In genomic region chr6:124861802-124862201, GRCm38 (mm10) we compare ENCODE assay signal across 14 mouse cellular contexts. TPM values are rescaled to one million over a fixed set of nuclear protein-coding genes. Genes with fewer than 3 reads are reported as not detected.
DNase-seq lines count a peak whose midpoint lies in the region; ATAC-seq and TF ChIP-seq lines count a peak whose summit lies in the region.
"Had no signal": no experiment of that assay in that cellular context is flagged by ENCODE, and none has a peak within 500 bp of the region (broad histone marks: within the 10 kb centered on the region; RNA-seq: fewer than 3 reads in every experiment).

No protein-coding gene starts in this region.

- H3K27ac ChIP-seq in cerebellum, adult 2 months (ENCODE audit: insufficient read depth, low read length) = peak overlapping the region; percentile 98; the same call in 1 of the 2 replicates
- H3K27ac ChIP-seq in midbrain, embryonic 10.5 days (replicated peaks) = peak overlapping the region; percentile 94
- H3K27ac ChIP-seq: limb, embryonic 12.5 days had no signal

- DNase-seq in cerebellum, adult 2 months = peak; percentile 39 to 54
- DNase-seq in cerebellum, adult 8-10 months = no peak
- DNase-seq in thymus, postnatal 4 days = peak; percentile 49
- DNase-seq in thymus, postnatal 10 days (ENCODE audit: low spot score in 2 of 2) = no peak
- DNase-seq in midbrain, embryonic 10.5 days (ENCODE audit: low spot score) = no peak
- no peak for DNase-seq in kidney, postnatal 36 days
- no peak for DNase-seq in frontal cortex, adult 2 months (ENCODE audit: extremely low spot score in 1 of 2, low spot score in 1 of 2)
- DNase-seq: heart, postnatal 10 days; kidney, adult 11 months; lung, adult 2 months had no signal

- peaks cover 26% of the 10 kb centered on the region for H3K4me1 ChIP-seq in cerebellum, adult 2 months (ENCODE audit: control insufficient read depth, insufficient read depth, low read length)
- H3K4me1 ChIP-seq in midbrain, embryonic 10.5 days = peaks cover 95% of the 10 kb centered on the region

- TF ChIP-seq POLR2A in cerebellum, adult 2 months (IDR thresholded peaks at IDR 0.05; ENCODE audit: borderline replicate concordance, insufficient read depth, low read length) = 0 out of 2 replicates have a peak, but pooled peaks have one; percentile 6

- WGBS in cerebellum, adult 2 months = 6% methylated on average over 3 of the region's 3 CpGs
- 33% methylated on average over 3 of the region's 3 CpGs for WGBS in midbrain, embryonic 10.5 days

- H3K36me3 ChIP-seq in midbrain, embryonic 10.5 days = 0 out of 2 replicates have a peak, but pooled peaks cover 5% of the 10 kb centered on the region
- H3K36me3 ChIP-seq: limb, embryonic 12.5 days had no signal

- H3K9me3 ChIP-seq in midbrain, embryonic 10.5 days (replicated peaks) = no peaks in the 10 kb centered on the region
- H3K9me3 ChIP-seq: limb, embryonic 12.5 days had no signal

- ATAC-seq in erythroblast, adult 5-6 weeks (replicated peaks; ENCODE audit: low FRiP score, poor library complexity, severe bottlenecking) = no peak

- no peak for TF ChIP-seq CTCF in cerebellum, adult 2 months (IDR thresholded peaks at IDR 0.05; ENCODE audit: borderline replicate concordance, insufficient read depth, low read depth, low read length)

- no peaks in the 10 kb centered on the region for H3K27me3 ChIP-seq in cerebellum, adult 2 months (ENCODE audit: control insufficient read depth, insufficient read depth, low read length)
- peaks cover 77% of the 10 kb centered on the region for H3K27me3 ChIP-seq in midbrain, embryonic 10.5 days (ENCODE audit: low read depth, poor library complexity, severe bottlenecking)

- H3K4me3 ChIP-seq in cerebellum, adult 2 months (replicated peaks; ENCODE audit: insufficient read depth, low read depth, low read length) = peak overlapping the region; percentile 100
- H3K4me3 ChIP-seq in midbrain, embryonic 10.5 days = peak overlapping the region; percentile 72

RNA-seq across cellular contexts. Expression of gene Gpr162, which starts 2.0 kb away (rescaled TPM):
- 177 and 183 TPM in 2 replicates for polyA plus RNA-seq in cerebellum, adult 2 months (2012; rRNA removed)
- polyA plus RNA-seq in midbrain, embryonic 10.5 days (2016; fragmentation: Nextera tagmentation; extraction: Ambion mirVana) = 2.8 and 3.6 TPM in 2 replicates
- total RNA-seq in erythroblast, adult 5-6 weeks (2015; ENCODE audit: low replicate concordance) = not detected in 2 replicates
- not detected in 2 replicates for total RNA-seq in erythroblast, adult 5-6 weeks (2017; ENCODE audit: low replicate concordance)
- 190 and 200 TPM in 2 replicates for polyA plus RNA-seq in frontal cortex, adult 2 months (2012; rRNA removed)
- total RNA-seq: megakaryocyte progenitor cell, adult 5-6 weeks had no signal

RNA-seq across cellular contexts. Expression of gene P3h3, which starts 4.2 kb away (rescaled TPM):
- polyA plus RNA-seq in cerebellum, adult 2 months (2012; rRNA removed) = 106 and 112 TPM in 2 replicates
- 8.3 and 9.9 TPM in 2 replicates for polyA plus RNA-seq in midbrain, embryonic 10.5 days (2016; fragmentation: Nextera tagmentation; extraction: Ambion mirVana)
- not detected in 2 replicates for total RNA-seq in erythroblast, adult 5-6 weeks (2015; ENCODE audit: low replicate concordance)
- 1.1 and 1.2 TPM in 2 replicates for total RNA-seq in erythroblast, adult 5-6 weeks (2017; ENCODE audit: low replicate concordance)
- 80.2 and 83.2 TPM in 2 replicates for polyA plus RNA-seq in frontal cortex, adult 2 months (2012; rRNA removed)

RNA-seq across cellular contexts. Expression of gene Gnb3, which starts 21.7 kb away (rescaled TPM):
- 0.84 and 1.3 TPM in 2 replicates for polyA plus RNA-seq in cerebellum, adult 2 months (2012; rRNA removed)
- 0.89 and 3.4 TPM in 2 replicates for polyA plus RNA-seq in midbrain, embryonic 10.5 days (2016; fragmentation: Nextera tagmentation; extraction: Ambion mirVana)
- not detected in 2 replicates for total RNA-seq in erythroblast, adult 5-6 weeks (2015; ENCODE audit: low replicate concordance)
- not detected in 2 replicates for total RNA-seq in erythroblast, adult 5-6 weeks (2017; ENCODE audit: low replicate concordance)
- polyA plus RNA-seq in frontal cortex, adult 2 months (2012; rRNA removed) = 0.50 and 0.53 TPM in 2 replicates
- total RNA-seq: megakaryocyte progenitor cell, adult 5-6 weeks had no signal

RNA-seq across cellular contexts. Expression of gene Cd4, which starts 26.2 kb away (rescaled TPM):
- 0.05 and 0.26 TPM in 2 replicates for polyA plus RNA-seq in cerebellum, adult 2 months (2012; rRNA removed)
- 0.05 TPM in 1 of 2 replicates, not detected in the other for polyA plus RNA-seq in midbrain, embryonic 10.5 days (2016; fragmentation: Nextera tagmentation; extraction: Ambion mirVana)
- total RNA-seq in erythroblast, adult 5-6 weeks (2015; ENCODE audit: low replicate concordance) = 6.3 and 6.9 TPM in 2 replicates
- 0.70 and 0.94 TPM in 2 replicates for total RNA-seq in erythroblast, adult 5-6 weeks (2017; ENCODE audit: low replicate concordance)
- polyA plus RNA-seq in frontal cortex, adult 2 months (2012; rRNA removed) = 0.64 and 1.3 TPM in 2 replicates
- total RNA-seq: MEL had no signal

RNA-seq across cellular contexts. Expression of gene Cdca3, which starts 32.5 kb away (rescaled TPM):
- 1.3 and 1.4 TPM in 2 replicates for polyA plus RNA-seq in cerebellum, adult 2 months (2012; rRNA removed)
- 258 and 273 TPM in 2 replicates for polyA plus RNA-seq in midbrain, embryonic 10.5 days (2016; fragmentation: Nextera tagmentation; extraction: Ambion mirVana)
- 65.8 and 68.0 TPM in 2 replicates for total RNA-seq in erythroblast, adult 5-6 weeks (2015; ENCODE audit: low replicate concordance)
- total RNA-seq in erythroblast, adult 5-6 weeks (2017; ENCODE audit: low replicate concordance) = 58.5 and 73.8 TPM in 2 replicates
- 2.2 and 2.8 TPM in 2 replicates for polyA plus RNA-seq in frontal cortex, adult 2 months (2012; rRNA removed)

Comparison
In these comparisons a context has a peak if more than half of its experiments do, and no peak if none do; other contexts are left out.
1. DNase-seq: peak in cerebellum, adult 2 months (2 of 2) and thymus, postnatal 4 days (single experiment); none in cerebellum, adult 8-10 months (single experiment), thymus, postnatal 10 days (0 of 2), midbrain, embryonic 10.5 days (single experiment), kidney, postnatal 36 days (0 of 2) and frontal cortex, adult 2 months (0 of 2).
2. RNA of gene Gpr162, which starts 2.0 kb away (polyA plus RNA-seq): 190 to 200 TPM in frontal cortex, adult 2 months and 177 to 183 TPM in cerebellum, adult 2 months; 2.8 to 3.6 TPM in midbrain, embryonic 10.5 days; every median in the first group is over 10 times any median in the second.